Mouse (Mus musculus) layer of hippocampus, postnatal 14 days (tissue): ENCODE data around the gene Tmem189. TPM values are rescaled to one million over a fixed set of nuclear protein-coding genes. Genes with fewer than 3 reads are reported as not detected.

ENCODE experiments used
- DNase-seq, 2 experiments: peaks; one replicate each; pipeline ENCODE4 v3.0.0; 2021 to 2022; ENCODE audit warnings: low spot score in 2 of 2, mixed read lengths in 1 of 2
- long read RNA-seq, 2 experiments: library from polyadenylated mRNA; stranded (forward); transcript quantifications; one replicate each; pipeline ENCODE4 v2.0.0; 2021
- total RNA-seq, 2 experiments: library from RNA; stranded (reverse); gene quantifications; 2 replicates each; pipeline ENCODE4 v1.2.3; 2021

The Tmem189 gene
- total RNA-seq = 10 to 100 TPM; 69.5 to 71.9 TPM
- long read RNA-seq, experiment 1, transcript Tmem189-201 (6 exons, 2,329 nt) = major isoform, 112 of 131 reads
- long read RNA-seq, experiment 1, partial matches to known transcripts = 6 of 131 reads
- long read RNA-seq, experiment 1, other reads (novel, unspliced or antisense) = 9 of 131 reads
- long read RNA-seq, experiment 2, transcript Tmem189-201 (6 exons, 2,329 nt) = major isoform, 147 of 170 reads
- long read RNA-seq, experiment 2, partial matches to known transcripts = 9 of 170 reads
- long read RNA-seq, experiment 2, other reads (novel, unspliced or antisense) = 10 of 170 reads

DNA sequence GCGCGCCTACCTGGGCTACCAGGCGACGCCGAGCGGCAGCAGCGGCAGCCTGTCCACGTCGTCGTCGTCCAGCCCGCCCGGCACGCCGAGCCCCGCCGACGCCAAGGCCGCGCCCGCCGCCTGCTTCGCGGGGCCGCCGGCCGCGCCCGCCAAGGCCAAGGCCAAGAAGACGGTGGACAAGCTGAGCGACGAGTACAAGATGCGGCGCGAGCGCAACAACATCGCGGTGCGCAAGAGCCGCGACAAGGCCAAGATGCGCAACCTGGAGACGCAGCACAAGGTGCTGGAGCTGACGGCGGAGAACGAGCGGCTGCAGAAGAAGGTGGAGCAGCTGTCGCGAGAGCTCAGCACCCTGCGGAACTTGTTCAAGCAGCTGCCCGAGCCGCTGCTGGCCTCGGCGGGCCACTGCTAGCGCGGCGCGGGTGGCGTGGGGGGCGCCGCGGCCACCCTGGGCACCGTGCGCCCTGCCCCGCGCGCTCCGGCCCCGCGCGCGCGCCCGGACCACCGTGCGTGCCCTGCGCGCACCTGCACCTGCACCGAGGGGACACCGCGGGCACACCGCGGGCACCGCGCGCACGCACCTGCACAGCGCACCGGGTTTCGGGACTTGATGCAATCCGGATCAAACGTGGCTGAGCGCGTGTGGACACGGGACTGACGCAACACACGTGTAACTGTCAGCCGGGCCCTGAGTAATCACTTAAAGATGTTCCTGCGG lies at the start of gene Tmem189:
Tmem189 (minus strand) TSS at position 322 of the 718 bp plus-strand sequence.
- peak in 1 of 2 experiments; percentile 51 for DNase-seq

DNA sequence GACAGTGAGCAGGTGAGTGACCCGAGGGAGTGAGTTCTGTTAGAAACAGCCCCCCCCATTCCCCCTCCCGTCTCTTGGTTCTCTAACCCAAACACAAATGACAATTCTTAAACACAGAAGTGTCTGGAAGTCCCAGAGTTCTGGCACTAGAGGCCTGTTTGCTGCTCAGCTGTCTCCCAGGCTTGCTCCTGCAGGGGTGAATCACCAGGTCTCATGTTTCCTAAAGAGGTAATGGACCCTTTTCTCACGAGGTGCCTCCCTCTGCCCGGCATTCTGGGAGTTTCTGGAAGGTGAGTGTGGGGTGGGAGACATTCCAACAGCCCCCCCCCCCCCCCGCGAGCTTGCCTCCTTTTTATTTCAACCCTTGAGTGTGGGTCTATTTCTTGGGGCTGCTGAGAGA lies 49.4 kb upstream of the Tmem189 start:
- no peak for DNase-seq

DNA sequence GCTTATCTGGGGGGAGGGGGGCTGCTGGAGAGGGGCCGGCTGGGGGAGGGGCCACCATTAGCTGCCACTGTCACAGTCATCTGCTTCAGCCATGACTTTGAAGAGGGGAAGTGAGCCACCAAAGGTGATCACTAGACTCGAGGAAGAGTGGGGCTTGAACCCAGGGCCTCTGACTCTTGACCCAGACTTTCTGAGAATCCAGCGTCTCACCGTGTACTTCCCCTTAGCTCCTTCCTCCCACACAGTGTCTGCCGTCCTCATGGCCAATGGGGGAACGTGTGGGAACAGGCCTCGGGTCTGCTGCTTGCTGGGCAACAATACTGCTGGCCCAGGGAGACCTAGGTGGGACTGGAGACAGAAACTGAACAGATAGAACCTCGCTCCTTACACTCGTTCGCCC lies 45.2 kb upstream of the Tmem189 start:
- DNase-seq = no peak

DNA sequence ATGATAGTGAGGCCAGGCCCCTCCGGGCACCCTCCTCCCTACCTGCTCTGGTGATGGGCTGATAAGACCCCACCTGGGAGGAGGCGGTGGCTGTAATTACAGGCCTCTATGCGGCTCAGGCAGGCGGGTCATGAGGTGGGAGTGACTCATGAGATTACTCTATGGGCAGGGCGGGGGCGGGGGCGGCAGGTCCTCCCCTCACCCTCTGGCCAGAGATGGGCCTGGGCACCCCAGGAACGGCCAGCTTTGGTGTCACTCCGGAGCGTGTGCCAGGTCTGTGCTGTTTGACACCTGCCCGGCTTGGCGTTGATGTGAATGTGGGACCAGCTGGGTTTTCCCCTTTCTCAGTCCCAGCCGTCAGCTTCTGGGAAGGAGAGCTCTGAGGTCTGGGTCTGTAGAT lies 41.5 kb upstream of the Tmem189 start:
- DNase-seq = no peak

DNA sequence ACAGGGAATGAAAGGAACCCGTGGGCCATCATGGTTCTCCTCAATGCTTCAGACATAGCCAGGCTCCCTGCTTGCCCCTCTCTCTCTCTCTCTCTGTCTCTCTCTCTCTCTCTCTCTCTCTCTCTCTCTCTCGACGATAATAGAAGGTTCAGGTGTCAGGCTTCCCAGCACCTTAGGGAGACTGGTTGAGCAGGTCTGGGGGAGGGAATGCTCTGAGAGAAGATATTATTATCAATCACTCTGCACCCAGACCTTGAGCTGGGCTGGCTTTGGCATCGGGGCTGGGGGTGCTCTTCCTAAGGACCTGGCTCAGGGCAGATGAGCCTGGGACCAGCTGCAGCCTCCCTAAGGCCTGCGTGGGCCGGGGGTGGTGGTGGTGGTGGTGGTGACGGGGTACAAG lies 40.4 kb upstream of the Tmem189 start:
- DNase-seq = no peak

DNA sequence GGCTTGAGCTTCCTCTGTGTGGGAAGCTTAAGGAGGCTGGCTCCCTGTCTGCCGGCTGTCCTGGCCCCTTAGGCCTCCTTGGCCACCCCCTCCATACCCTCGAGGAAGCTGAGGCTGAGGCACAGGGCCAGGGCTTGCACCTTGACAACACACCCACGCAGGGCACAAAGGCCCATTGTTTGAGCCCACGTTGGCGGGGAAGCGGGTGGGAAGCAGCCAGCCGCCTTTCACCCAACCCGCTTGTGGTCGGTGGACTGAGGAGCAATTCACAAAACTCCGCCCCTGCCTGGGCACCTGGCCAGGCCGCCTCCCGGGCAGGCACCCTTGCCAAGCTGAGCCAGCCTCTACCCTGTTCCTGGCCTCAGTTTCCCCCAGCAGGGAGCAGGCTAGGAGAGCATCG lies 37.5 kb upstream of the Tmem189 start:
- DNase-seq = peak; percentile 56 to 59

DNA sequence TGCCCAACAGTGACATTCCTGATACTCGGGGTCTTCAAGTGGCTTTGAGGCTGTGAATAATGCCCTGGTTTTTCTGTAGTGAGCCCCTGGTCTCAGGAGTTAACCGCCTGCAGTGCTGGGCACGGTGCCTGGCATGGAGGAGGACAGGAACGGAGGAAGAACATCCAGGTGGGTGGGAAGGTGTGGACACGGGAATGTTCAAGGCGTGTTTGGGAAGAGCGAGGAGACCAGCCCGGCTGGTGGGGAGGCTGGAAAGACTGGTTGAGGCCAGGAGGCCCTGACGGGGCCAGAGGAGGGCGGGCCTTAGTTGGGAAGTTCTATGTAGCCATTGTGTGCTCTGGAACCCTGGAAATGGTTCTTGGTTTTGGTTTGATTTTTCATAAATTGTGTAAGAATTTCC lies 36.3 kb upstream of the Tmem189 start:
- no peak for DNase-seq

DNA sequence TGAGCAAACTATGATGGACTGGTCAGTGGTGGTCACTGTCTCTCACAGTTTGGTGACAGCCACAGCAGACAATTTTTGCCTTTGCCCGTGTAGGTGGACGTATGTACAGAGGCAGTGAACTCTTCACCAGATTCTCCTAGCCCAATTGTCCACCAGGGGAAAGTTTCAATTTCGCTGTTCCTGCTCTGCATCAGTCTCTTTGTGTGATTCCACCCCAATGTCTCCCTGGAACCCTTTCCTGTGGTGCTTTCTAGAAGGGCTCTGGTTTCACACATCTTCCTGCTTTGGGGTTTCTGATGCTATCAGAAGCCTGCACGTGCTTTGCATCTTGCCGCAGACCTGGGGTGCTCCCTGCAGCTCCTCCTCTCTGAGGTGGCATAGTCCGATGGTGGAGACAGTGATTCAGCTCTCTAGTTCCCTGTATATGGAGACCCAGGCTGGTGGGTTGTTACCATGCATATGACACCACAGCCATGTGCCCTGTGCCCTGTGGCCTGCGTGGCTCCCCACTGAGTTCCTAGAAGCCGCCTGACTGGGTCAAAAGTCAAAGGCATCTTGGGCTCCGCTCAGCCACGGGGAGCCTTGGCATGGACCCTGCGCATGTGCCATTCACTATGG lies 34.1 kb upstream of the Tmem189 start:
- no peak for DNase-seq

DNA sequence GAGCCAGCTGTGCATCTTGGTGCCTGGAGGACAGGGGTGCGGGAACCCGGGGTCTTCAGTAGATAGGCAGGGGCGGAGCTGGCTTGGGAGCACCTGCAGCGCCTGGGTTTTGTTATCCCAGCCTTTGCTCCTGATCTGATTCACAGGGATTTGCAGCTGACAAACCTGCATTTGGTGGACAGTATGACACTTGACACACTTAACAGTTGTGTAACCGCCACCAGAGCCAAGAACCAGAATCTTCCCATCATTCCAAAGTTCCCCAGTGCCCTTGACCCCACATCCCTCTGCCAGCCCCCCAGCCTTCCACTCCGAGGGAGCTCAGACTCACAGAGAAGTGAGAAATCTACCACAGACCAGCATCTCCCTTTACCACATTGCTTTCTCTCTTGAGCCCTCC lies 32.9 kb upstream of the Tmem189 start:
- DNase-seq = no peak

DNA sequence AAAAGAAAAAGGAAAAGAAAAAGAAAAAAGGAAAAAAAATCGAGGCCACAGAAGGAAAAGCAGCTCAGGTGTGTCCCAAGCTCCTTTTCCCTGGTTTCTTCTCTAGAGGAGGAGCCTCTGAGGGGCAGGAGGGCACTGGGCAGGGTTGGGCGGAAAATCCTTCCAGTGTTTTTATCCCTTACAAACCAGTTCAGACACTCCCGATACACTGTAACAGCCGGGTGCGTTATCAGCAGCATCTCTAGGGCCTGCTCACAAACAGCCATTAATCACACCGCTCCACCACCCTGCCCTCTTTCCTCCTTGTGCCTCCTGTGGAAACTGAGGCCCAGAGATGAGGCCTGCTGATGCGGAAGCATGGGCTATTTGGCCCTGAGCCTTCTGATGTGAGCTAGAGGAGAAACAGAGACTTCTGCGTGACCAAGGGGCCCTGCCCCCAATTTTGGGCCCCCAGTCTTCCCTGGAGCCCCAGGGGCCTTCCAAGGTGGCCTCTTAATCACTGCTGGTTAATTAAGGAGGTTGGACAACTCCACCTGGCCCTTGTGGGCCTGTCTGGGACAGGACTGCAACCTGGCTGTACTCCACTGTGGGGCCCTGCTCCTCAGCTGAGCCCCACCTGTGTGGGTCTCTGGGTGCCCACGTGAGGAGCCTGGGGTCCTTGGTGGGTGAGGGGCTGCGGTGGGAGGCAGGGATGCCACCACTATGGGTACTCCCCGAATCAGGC lies 31.7 kb upstream of the Tmem189 start:
- DNase-seq = no peak

DNA sequence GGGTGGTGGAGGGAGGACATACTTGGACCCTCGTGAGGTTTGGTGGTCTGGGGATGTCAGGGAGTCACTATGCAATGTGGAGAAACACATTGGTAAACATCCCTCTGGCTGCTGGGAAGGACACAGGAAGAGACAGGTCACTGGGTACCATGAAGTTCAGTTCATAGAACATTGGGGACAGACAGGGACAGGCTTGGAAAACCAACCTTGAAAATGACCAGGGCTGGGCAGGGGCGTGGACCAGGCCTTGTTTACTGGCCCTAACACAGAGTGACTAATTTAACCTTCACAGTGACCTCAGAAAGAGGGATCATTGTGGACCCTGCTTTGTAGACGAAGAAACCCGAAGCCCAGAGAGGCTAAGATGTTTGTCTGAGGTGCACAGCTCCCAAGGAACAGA lies 29.9 kb upstream of the Tmem189 start:
- no peak for DNase-seq

DNA sequence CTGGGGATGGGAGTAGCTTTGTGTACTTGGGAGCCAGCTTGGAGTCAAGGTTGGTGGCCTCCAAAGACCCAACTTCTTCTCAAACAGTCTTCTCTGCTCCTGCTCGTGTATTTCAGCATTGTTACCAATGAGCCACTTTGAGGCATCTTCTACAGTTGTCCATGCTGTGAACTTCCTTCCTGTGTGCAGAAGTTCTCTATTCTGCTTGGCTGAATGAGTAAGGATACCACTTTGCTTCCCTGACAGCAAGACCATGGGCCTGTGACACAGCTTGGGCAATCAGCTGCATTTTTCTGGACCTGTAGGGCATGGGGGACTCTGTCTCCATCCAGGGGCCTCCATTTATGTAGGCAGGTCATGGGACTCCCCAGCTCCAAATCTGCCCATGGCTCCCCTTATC lies 27.6 kb upstream of the Tmem189 start:
- no peak for DNase-seq

DNA sequence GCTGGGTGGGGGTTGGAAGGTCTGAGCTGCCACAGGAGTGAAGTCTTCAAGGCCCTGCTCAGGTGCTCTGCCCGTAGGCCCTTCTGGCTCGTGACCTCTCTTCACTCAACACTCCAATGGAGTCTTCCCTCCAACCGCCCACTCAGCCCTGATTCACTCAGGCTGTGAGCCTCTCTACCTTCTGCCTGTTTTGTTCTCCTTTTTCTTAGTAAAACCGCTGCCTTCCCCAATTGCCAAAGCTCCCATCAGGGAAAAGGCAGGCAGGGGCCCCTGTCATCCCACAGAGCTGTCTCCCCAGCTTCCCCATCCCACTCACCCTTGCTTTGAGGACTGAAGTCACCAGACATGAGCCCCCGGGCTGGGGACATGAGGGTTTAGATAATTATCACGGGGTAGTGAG lies 25.4 kb upstream of the Tmem189 start:
- peak in 1 of 2 experiments; percentile 14 for DNase-seq

DNA sequence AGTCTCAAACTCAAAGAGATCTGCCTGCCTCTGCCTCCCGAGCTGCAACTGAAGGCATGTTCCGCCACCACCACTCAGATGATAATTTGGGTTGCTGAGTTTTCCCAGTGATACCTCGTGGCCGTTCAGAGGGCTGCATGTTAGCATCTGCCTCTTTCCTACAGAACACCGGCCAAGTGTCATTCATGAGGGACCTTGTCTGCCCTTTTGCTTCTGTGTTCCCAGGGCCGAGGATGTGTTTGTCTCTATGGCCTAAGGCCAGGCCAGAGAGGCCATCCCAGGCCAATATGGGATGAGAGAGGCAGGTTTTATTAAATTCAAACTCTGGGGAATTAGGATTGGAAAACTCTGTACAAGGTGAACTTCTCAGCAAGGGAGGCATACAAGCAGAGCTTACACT lies 24.7 kb upstream of the Tmem189 start:
- no peak for DNase-seq

DNA sequence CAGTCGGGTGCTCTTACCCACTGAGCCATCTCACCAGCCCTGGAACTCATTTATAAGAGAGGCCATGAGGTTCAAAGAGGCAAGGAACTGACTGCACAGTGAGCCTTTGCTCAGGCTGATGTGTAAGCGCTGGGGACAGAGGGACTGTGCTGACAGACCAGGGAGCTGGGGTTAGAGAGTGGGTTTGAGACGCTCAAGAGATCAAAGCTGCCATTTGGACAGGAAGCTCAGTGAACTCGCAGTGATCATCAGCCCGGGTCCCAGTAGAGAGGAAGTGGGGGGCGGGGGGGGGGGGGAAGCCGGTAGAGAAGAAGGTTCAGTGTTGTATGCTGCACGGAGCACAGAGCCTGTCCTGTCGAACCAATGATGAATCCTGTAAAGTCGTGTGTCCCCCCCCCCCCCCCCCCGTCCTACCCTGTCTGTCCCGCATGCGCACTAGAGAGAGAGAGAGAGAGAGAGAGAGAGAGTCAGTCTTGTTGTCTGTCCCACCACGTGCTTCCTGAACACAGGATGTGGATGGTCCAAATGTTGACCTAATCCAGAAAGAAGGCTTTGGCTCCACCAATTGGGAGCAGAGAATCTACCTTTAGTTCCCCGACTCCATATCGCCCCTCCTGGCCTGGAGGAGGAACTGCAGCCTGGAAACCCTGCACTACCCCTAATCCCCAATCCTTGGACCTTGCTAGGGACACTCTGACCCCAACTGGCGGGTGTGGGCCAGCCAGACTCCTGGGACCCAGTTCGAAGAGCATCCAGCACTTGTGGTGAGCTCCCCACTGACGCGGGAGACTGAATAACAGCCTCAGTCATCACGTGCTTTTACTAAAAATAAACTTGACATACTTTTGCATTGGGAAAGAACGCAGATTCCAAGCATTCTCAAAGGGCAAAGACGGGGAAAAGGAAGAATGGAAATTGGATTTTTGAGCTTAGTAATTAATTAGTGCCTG lies 23.5 kb upstream of the Tmem189 start:
- DNase-seq = peak in 1 of 2 experiments; percentile 9

DNA sequence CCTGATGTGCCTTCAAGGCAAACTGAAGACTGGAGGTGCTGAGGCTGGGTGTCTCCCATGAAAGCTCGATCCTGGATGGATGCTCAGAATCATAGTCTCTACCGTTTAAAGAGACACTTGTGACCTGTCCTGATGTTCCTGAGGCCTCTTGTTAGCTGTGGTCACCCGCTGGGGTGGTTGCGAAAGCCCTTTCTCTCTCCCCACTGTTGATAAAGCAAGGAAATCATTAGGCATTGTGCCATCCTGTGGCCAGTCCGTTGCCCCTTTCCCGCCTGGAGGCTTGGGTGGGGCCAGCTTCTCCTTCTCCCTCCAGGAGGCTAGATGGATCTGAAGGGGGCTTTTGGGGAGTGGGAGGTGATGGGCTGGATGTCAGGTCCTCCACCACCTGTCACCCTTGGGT lies 21.0 kb upstream of the Tmem189 start:
- no peak for DNase-seq

DNA sequence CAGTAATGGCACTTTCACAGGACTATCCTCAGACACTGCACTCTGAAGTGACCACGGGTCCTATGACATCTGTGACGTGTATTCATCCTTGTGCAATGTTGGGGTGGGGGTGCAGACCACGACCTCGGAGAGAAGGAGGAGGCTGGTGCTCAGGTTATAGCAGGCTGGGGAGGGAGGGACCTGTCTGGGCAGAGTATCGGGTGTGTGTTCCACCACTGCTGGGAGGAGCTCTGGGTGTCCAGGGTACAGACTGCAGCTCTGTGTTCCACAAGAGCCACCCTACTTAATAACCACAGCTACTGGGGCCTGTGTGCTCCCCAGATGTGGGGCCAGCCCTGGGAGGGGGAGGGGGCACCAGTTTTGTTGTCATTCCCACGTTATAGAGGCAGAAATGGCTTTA lies 20.3 kb upstream of the Tmem189 start:
- no peak for DNase-seq

DNA sequence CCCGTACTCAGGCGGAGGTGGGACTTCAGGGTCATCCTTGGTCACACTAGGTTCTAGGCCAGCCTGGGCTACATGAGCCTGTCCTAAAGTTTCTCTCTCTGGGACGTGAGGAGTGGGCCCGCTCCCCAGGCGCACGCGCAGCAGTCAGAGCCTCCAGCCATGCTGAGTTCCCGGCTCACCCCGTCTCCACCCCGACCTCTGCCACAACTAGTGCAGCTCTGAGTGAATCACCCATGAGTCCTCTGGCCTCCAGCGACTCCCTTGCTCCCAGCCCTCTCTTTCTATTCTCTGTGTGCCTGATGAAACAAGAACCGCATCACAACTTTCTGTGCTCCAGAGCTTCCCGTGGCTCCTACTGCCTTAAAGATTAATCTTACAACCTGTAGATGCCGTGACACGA lies 18.8 kb upstream of the Tmem189 start:
- no peak for DNase-seq

DNA sequence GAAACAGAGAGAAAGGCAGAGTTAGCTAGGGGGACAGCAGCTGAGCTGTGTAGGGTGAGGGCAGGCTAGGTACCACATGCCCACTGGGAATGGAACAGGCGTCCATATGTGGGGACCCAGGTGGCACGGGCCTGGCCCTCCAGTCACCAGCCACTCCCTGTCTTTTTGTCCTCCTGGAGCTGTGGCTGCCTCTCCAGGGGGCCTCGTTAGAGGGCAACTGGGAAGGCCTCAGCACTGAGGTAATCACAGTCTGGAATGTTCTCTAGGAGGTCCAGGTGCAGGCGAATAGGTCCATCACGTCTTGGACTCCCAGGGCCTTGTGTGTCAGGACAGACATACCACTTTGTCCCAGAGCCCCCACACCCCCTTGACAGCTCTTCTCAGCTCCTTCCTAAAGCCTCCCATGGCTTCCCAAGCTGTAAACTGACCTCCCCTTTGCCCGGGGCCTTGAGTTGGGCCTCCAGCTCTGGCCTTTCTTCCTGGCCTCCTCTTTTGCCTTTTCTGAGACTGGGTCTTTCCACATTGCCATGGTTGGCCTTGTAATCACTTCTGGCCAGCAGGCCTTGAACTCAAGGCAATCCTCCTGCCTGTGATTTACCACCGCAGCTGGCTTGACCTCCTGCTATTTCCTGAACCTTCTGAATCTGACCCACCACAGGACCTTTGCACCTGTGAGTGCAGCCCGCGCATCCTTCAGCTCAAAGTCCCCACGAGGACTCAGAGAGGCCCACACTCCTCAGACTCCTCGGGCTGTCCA lies 16.7 kb upstream of the Tmem189 start:
- DNase-seq = no peak

DNA sequence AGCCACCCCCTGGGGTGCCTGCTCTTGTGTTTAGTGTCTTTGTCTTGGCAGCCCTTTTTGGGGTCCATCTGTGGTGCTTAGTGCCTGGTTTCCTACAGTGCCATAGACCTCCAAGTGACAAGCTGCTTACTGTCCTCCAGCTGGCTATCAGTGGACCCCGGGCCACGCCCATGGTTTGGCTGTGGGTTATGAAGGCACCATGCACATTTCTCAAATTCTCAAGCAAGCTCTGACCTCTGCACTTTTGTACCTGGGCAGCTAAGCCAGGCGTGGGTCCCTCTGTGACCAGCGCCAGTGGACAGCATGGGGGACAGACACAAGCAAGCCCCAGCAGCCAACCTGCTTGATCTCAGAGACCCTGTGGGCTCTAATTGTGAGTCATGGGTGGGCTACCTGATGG lies 14.8 kb upstream of the Tmem189 start:
- DNase-seq = no peak
